Mouse (Mus musculus): ENCODE results near the gene Exoc3l. TPM values are rescaled to one million over a fixed set of nuclear protein-coding genes. Genes with fewer than 3 reads are reported as not detected.

Exoc3l gene
- polyA plus RNA-seq, 1 experiment from 2014 or later, result 11.2 TPM

DNA sequence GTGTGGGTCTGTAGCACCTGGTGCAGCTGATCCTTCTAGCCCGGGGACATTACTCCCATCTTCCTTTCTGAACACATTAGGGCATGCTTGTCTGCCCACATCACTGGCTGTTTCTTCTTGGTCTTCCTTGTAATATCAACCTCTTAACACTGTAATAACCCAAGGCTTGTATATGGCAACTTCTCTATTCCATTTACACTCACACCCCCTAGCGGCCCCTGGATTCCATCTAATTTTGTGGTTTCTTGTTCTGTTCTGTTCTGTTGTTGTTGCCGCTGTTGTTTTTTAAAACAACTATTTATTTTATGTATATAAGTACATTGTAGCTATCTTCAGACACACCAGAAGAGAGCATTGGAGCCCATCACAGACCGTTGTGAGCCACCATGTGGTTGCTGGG is 9.0 kb downstream of the Exoc3l start:
- Histone ChIP-seq H3K9ac (no peak overlapping the region), H3K4me1 (peaks cover 49% of the 10 kb centered on the region), H3K27me3 (peaks cover 25% of the 10 kb centered on the region), H3K4me3 (replicated peaks) (no peak overlapping the region), H3K27ac (no peak overlapping the region), H3K36me3 (replicated peaks) (peaks cover 30% of the 10 kb centered on the region), H3K4me2 (0 out of 2 replicates have a peak overlapping the region, but pooled peaks have one; percentile 11), H3K9me3 (no peaks in the 10 kb centered on the region)
- 86% methylated on average over 4 of the region's 4 CpGs for WGBS
- ATAC-seq (ENCODE audit: low FRiP score), result no peak

DNA sequence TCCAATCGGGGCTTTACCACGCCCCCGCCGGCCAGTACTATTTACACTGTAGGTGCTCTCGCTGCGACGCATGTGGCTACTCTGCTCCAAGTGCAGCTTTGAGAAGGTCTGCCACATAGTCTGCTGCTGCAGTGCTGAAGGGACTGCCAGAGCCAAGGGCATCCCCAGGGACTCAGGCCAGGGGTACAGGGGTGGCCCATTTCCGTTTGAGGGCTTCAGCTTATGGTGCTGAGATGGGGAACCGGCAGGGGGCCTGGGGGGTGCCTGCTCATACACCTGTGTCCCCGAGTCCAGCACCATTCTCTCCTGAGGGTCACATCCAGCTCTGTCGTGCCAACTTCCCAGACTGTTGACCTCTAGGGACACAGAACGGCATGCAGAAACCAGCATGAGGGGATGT is 10.4 kb downstream of the Exoc3l start:
- peaks cover 45% of the 10 kb centered on the region for H3K4me1 ChIP-seq
- WGBS, result 50% methylated on average over 12 of the region's 12 CpGs
- no peak for ATAC-seq (ENCODE audit: low FRiP score)
- no peaks in the 10 kb centered on the region for H3K9me3 ChIP-seq
- no peak overlapping the region; the same call in 1 of the 2 replicates for H3K4me2 ChIP-seq
- H3K27ac ChIP-seq, result no peak overlapping the region
- peaks cover 39% of the 10 kb centered on the region for H3K36me3 ChIP-seq (replicated peaks)
- no peak overlapping the region for H3K4me3 ChIP-seq (replicated peaks)
- no peak overlapping the region for H3K9ac ChIP-seq
- peaks cover 27% of the 10 kb centered on the region for H3K27me3 ChIP-seq

DNA sequence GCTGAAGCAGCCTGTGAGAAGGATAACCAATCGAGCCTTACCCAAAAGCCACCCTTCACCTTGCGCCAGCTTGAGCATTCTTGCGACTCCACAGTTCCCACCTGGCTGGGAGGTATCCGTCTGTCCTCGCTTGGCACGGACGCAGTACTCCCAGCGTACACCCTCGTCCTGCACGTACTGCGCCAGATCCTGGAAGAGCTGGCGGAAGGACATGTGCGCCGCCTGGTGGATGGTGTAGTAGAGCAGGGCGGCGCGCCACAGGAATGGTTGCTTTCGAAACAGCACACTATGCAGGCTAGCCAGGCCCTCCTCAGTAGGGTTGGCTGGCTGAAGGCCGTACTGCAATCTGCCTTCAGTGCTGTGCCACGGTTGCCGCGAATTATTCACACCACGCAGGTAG is 12.8 kb downstream of the Exoc3l start:
- Histone ChIP-seq H3K4me2 (no peak overlapping the region), H3K4me3 (replicated peaks) (no peak overlapping the region), H3K4me1 (peaks cover 36% of the 10 kb centered on the region), H3K9me3 (no peaks in the 10 kb centered on the region), H3K27ac (no peak overlapping the region), H3K9ac (no peak overlapping the region), H3K36me3 (replicated peaks) (peaks cover 44% of the 10 kb centered on the region), H3K27me3 (peaks cover 43% of the 10 kb centered on the region)
- WGBS, result 26% methylated on average over 23 of the region's 23 CpGs
- peak; percentile 10; the same call in 1 of the 2 replicates for ATAC-seq (ENCODE audit: low FRiP score)

DNA sequence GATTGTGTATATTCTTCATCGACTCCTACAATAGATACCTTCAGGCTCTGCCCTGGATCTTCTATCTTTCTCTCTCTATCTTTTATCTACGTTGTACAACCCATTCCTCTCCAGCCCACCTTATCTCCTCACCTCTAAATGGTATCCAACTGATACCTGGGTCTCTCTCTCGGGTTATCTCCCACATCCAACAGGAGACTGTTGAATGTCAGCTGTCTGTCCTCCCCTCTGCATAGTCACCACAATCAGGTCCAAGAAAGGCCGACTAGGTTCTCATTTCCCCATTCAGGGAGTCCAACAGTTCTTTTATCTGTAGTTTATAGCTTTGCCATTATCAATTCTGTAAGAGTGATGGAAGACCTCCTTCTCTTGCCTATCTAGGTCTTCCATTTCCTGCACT is 13.7 kb downstream of the Exoc3l start:
- no peak for ATAC-seq (ENCODE audit: low FRiP score)
- no peak overlapping the region for H3K4me3 ChIP-seq (replicated peaks)
- H3K9ac ChIP-seq, result no peak overlapping the region
- no peak overlapping the region for H3K4me2 ChIP-seq
- peaks cover 51% of the 10 kb centered on the region for H3K27me3 ChIP-seq
- WGBS, result 91% methylated on average over 4 of the region's 4 CpGs
- no peak overlapping the region for H3K27ac ChIP-seq
- H3K9me3 ChIP-seq, result no peaks in the 10 kb centered on the region
- peaks cover 44% of the 10 kb centered on the region for H3K36me3 ChIP-seq (replicated peaks)
- peaks cover 28% of the 10 kb centered on the region for H3K4me1 ChIP-seq

DNA sequence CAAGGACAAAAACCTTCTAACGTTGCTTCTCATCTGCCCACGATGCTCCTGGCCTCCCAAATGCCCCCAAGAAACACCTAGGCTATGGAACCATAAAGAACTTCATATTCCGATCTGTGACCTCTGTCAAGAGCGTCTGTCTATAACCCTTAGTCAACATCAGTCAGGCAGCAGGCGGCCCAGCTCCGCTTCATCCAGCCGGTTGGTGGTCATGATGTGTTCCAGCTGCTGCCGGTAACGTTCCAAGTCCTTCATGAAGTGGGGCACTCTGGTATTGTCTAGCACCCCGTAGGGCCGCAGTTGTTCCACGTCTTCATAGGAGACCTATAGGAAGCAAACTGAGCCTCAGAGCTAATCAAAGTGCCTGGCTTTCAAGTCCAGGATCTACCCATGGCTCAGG is 14.1 kb downstream of the Exoc3l start:
- ATAC-seq (ENCODE audit: low FRiP score), result no peak
- Histone ChIP-seq H3K4me1 (peaks cover 27% of the 10 kb centered on the region), H3K9me3 (no peaks in the 10 kb centered on the region), H3K9ac (no peak overlapping the region), H3K27ac (no peak overlapping the region), H3K27me3 (peaks cover 55% of the 10 kb centered on the region), H3K4me2 (no peak overlapping the region), H3K36me3 (replicated peaks) (peaks cover 44% of the 10 kb centered on the region), H3K4me3 (replicated peaks) (no peak overlapping the region)
- WGBS, result 90% methylated on average over 12 of the region's 12 CpGs

DNA sequence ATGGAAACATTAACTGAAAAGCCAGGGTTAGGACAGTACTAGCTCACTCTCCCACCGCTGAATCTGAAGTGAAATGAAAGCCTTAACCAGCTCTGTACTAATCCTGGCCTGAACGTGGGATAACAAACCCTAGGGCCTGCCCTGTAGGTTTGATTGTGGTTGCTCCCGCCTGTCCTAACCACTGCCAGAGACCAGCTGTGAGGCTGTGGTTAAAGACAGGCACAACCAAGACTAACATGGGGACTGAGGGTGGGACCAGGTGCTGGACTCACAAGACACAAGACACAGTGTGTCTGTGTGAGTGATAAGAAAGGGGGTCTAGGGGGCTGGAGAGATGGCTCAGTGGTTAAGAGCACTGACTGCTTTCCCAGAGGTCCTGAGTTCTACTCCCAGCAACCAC is 15.3 kb downstream of the Exoc3l start:
- 61% methylated on average over 3 of the region's 3 CpGs for WGBS
- peaks cover 28% of the 10 kb centered on the region for H3K4me1 ChIP-seq
- peaks cover 68% of the 10 kb centered on the region for H3K27me3 ChIP-seq

DNA sequence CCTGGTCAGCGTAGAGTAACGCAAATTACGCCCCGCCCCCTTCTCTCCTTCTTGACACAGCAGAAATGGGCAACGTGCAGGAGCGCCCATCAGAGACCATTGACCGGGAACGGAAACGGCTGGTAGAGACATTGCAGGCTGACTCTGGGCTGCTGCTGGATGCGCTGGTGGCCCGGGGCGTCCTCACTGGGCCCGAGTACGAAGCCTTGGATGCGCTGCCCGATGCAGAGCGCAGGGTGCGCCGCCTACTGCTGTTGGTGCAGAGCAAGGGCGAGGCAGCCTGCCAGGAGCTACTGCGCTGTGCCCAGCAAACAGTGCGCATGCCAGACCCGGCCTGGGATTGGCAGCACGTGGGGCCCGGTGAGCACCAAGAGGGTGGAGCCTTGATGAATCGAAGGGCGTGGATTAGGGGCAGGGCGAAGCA is 17.0 kb downstream of the Exoc3l start:
- Histone ChIP-seq H3K4me2 (peak overlapping the region; percentile 50), H3K27ac (no peak overlapping the region), H3K9ac (peak overlapping the region; percentile 34), H3K4me3 (replicated peaks) (peak overlapping the region; percentile 24), H3K4me1 (peaks cover 29% of the 10 kb centered on the region), H3K9me3 (no peaks in the 10 kb centered on the region), H3K27me3 (peaks cover 84% of the 10 kb centered on the region), H3K36me3 (replicated peaks) (peaks cover 30% of the 10 kb centered on the region)
- WGBS, result 2% methylated on average over 28 of the region's 28 CpGs
- ATAC-seq (ENCODE audit: low FRiP score), result peak; percentile 53

More for the DNA sequence above, 15.3 kb downstream of the Exoc3l start:
- no peak overlapping the region for H3K27ac ChIP-seq
- H3K9ac ChIP-seq, result no peak overlapping the region
- H3K4me3 ChIP-seq (replicated peaks), result no peak overlapping the region
- no peak for ATAC-seq (ENCODE audit: low FRiP score)
- H3K4me2 ChIP-seq, result no peak overlapping the region
- peaks cover 42% of the 10 kb centered on the region for H3K36me3 ChIP-seq (replicated peaks)
- no peaks in the 10 kb centered on the region for H3K9me3 ChIP-seq

DNA sequence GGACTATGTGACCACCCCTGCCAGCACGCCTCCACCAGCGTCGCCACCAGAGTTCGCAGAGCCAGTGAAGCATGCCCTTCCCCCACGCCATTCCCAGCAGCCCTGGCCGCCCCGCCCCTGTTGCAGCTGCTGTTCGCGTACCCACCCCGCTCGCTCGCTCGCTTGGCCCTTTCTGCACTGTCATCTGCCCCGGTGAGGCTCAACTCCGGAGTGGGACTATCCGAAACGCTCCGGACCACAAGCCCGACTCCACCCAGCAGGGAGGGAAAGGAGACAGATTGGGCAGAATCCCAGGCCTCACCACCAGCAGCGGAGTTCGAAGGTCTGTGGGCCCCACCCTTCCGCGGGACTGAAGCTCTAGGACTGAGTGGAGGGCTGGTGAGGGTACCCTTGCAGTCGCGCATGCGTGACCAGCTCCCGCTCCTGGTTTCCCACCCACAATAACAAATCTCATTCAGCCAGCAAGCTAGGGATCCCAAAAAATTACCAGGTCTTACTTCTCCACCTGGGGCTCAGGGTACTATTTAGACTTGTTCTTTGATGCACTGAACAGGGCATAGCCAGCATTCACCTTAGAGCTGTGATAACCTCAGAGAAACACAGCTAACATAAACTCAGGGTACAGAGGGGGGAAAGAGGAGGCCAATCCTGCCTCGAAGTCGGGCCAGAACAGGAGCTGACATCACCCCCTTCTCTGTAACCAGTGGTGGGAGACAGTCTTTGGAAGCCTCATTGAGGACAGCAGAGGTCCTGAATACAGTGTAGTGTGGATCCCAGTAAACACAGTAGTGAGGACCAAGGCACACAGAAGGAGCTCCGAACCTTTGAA is 19.4 kb downstream of the Exoc3l start:
- H3K27ac ChIP-seq, result no peak overlapping the region

DNA sequence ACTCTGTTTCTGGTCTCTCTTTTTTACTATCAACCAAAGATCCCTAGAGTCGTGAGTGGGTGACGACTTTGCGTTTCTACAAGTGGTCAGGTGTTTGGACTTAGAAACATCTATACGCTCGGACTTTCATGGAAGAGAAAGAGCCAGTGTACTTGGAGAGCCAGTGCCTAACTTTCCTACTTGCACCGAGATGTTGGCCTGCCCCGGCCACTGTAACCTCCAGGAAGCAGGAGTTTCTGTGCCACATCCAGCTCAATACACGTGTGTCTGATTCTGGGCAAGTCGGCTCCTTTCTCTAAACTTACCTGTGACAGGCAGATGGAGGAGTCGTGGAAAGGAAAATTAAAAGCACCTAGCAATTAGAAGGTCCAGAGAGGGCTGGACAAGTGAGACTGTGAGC is 20.1 kb downstream of the Exoc3l start, which contains the start of gene Nol3:
Gene Nol3, plus strand, starts transcription at position 301 of the 400 bp plus-strand sequence.
- WGBS, result 5% methylated on average over 10 of the region's 10 CpGs
- H3K9ac ChIP-seq, result peak within 1 kb of the TSS; percentile 62
- no peak within 1 kb of the TSS for H3K27ac ChIP-seq
- peaks cover 7% of the 10 kb centered on the region; the same call in 1 of the 2 replicates for H3K36me3 ChIP-seq (replicated peaks)
- peaks cover 30% of the 10 kb centered on the region for H3K4me1 ChIP-seq
- H3K9me3 ChIP-seq, result no peaks in the 10 kb centered on the region
- peak; percentile 3; the same call in 1 of the 2 replicates for ATAC-seq (ENCODE audit: low FRiP score)
- H3K27me3 ChIP-seq, result peaks cover 99% of the 10 kb centered on the region
- H3K4me3 ChIP-seq (replicated peaks), result peak within 1 kb of the TSS; percentile 42
- H3K4me2 ChIP-seq, result peak within 1 kb of the TSS; percentile 68

More for the DNA sequence above, 19.4 kb downstream of the Exoc3l start:
- H3K9ac ChIP-seq, result peak overlapping the region; percentile 62
- 2% methylated on average over 30 of the region's 30 CpGs for WGBS
- no peaks in the 10 kb centered on the region for H3K9me3 ChIP-seq
- H3K4me1 ChIP-seq, result peaks cover 29% of the 10 kb centered on the region
- H3K36me3 ChIP-seq (replicated peaks), result peaks cover 10% of the 10 kb centered on the region; the same call in 1 of the 2 replicates
- peak overlapping the region; percentile 68 for H3K4me2 ChIP-seq
- peak; percentile 71 for ATAC-seq (ENCODE audit: low FRiP score)
- peak overlapping the region; percentile 42 for H3K4me3 ChIP-seq (replicated peaks)
- H3K27me3 ChIP-seq, result peaks cover 97% of the 10 kb centered on the region

DNA sequence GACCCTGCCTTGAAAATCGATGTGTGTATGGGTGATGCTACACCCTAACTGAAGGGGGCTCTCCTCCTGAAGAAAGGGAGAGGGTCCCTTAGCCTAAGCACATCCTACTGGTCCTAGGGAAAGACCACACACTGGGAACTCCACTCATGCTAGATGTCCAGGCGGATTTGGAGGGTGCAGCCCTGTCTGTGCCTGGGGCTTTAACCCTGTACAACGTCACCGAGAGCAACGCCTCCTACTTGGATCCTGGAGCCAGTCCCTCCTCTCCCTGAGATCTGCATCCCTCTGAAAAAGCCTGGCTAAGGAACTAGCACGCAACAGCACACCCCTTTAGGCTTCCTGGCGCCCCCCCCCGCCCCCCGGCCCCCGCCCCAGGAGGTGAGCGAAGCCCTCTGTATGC is 20.5 kb downstream of the Exoc3l start:
- no peak overlapping the region for H3K27ac ChIP-seq
- H3K4me1 ChIP-seq, result peaks cover 34% of the 10 kb centered on the region
- H3K4me2 ChIP-seq, result peak overlapping the region; percentile 68
- H3K27me3 ChIP-seq, result peaks cover 99% of the 10 kb centered on the region
- WGBS, result 7% methylated on average over 11 of the region's 11 CpGs
- H3K9ac ChIP-seq, result no peak overlapping the region
- peaks cover 4% of the 10 kb centered on the region; the same call in 1 of the 2 replicates for H3K36me3 ChIP-seq (replicated peaks)
- no peak; the same call in 1 of the 2 replicates for ATAC-seq (ENCODE audit: low FRiP score)
- 0 out of 2 replicates have a peak overlapping the region, but pooled peaks have one; percentile 42 for H3K4me3 ChIP-seq (replicated peaks)
- no peaks in the 10 kb centered on the region for H3K9me3 ChIP-seq

DNA sequence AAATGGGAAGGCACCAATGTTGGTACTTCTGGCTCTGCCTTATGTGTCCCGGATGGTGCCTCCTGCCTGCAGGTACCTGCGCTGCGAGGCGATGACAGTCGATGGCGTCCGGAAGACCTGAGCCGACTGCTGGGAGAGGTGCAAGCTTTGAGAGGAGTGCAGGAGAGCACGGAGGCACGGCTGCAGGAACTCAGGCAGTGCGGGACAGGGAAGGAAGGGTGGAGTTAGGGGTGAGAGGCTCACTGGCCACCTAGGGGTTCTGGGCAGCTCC is 25.1 kb downstream of the Exoc3l start:
- no peak overlapping the region for H3K27ac ChIP-seq
- no peak overlapping the region; the same call in 1 of the 2 replicates for H3K4me3 ChIP-seq (replicated peaks)
- 0 out of 2 replicates have a peak, but pooled peaks cover 5% of the 10 kb centered on the region for H3K9me3 ChIP-seq
- 2% methylated on average over 11 of the region's 11 CpGs for WGBS
- H3K27me3 ChIP-seq, result peaks cover 99% of the 10 kb centered on the region
- no peak for ATAC-seq (ENCODE audit: low FRiP score)
- H3K9ac ChIP-seq, result no peak overlapping the region
- H3K4me2 ChIP-seq, result no peak overlapping the region
- peaks cover 38% of the 10 kb centered on the region for H3K4me1 ChIP-seq
- H3K36me3 ChIP-seq (replicated peaks), result no peaks in the 10 kb centered on the region

DNA sequence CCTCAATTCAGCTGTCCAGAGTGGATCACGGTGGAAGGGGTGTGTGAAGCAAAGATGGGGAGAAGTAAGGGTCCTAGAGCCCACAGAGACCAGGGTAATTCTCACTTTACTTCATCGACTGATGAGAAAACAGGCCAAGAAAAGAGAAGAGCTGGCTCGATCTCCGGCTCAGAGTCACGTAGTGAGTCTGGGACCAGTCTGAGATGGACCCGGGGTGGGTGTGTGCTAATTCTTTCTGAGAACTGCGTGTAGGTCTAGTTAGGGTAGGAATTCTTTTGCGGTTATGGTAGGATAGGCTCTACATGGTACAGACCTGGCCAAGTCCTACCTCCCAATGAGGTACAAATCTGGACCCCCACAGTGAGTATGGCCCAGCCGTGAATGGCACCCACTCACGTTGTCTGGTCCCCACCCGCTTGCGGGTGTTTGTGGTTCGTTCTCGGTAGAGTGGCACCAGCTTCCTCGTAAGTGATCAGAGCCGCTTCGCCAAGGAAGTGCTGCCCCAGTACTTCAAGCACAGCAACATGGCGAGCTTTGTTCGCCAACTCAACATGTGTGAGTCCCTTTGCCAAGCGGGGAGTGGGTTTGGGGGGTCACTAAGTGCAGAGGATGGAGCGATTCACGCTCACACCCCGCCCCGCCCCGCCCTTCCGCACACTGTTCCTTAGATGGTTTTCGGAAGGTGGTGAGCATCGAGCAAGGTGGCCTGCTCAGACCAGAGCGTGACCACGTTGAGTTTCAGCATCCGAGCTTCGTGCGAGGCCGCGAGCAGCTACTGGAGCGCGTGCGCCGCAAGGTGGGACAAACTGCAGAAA is 25.6 kb downstream of the Exoc3l start:
- Histone ChIP-seq H3K27ac (no peak overlapping the region), H3K4me2 (peak overlapping the region; percentile 76), H3K4me3 (replicated peaks) (peak overlapping the region; percentile 47), H3K4me1 (peaks cover 32% of the 10 kb centered on the region), H3K27me3 (peaks cover 99% of the 10 kb centered on the region), H3K9me3 (0 out of 2 replicates have a peak, but pooled peaks cover 5% of the 10 kb centered on the region), H3K36me3 (replicated peaks) (no peaks in the 10 kb centered on the region), H3K9ac (peak overlapping the region; percentile 4; the same call in 1 of the 2 replicates)
- no peak for ATAC-seq (ENCODE audit: low FRiP score)
- WGBS, result 1% methylated on average over 39 of the region's 39 CpGs
